Mouse (Mus musculus): Measurements from ENCODE around the gene Kif26a.

DNA sequence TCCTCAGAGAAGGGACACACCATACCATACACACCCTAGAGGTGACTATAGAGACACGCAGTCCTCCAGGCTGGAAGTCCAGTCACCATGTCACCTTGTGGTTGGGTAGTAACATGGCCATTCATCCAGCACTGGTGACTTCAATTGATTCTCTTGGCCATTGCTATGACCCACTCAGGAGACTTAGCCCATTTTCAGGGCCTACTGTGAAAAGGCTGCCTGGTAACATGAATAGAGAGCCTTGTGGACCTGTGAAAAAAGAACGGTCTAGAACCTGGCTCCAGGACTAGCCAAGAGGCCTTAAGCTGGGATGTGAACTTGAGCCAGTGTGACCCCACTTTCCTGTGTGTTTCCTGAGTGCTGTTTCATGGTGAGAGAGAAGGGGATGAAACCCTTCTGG, 80.6 kb downstream of the Kif26a start:
- no peak for TF ChIP-seq GATA1 (IDR thresholded peaks at IDR 0.05; ENCODE audit: borderline replicate concordance, low read length)
- no peak for TF ChIP-seq FLI1 (IDR thresholded peaks at IDR 0.05; ENCODE audit: low read length)

Data from megakaryocyte, embryonic 14.5 days (primary cell).